Mouse (Mus musculus): ENCODE measurements around the gene Ypel3. TPM values are rescaled to one million over a fixed set of nuclear protein-coding genes. Genes with fewer than 3 reads are reported as not detected.
A peak's percentile ranks its signal among the peaks of the same experiment; 100 is the strongest.
"Not testable (repeated sequence)": the region's sequence is repeated elsewhere in the genome, so short reads cannot be mapped to it uniquely, and the experiment has no call there.

The Ypel3 gene
- total RNA-seq (2021), result 100 to 1,000 TPM in 1 of 2 experiments, 10 to 100 TPM in 1; 91.4 to 110 TPM

- DNase-seq, result peak; percentile 92
- intact Hi-C loops (cut with DNase I), result loop anchor here (1.0 to 2.0 kb wide), 2 partner anchors 18 to 21 kb away; partner anchors contain the start of genes Fam57b and Mapk3
Measured at GRCm38 (mm10) chr7:126776598-126777057, at the start of gene Ypel3. Gene Ypel3, plus strand, starts transcription at chr7:126776955.

GRCm38 (mm10) chr7:126730256-126730789, 46.4 kb upstream of the Ypel3 start:
- intact Hi-C loops (cut with DNase I); DNase-seq: not testable (repeated sequence)

- intact Hi-C loops (cut with DNase I), result no loop called here
- DNase-seq, result no peak
Measured at GRCm38 (mm10) chr7:126736122-126736521, 40.6 kb upstream of the Ypel3 start.

- no peak for DNase-seq
- intact Hi-C loops (cut with DNase I), result no loop called here
Measured at GRCm38 (mm10) chr7:126739551-126739950, 37.2 kb upstream of the Ypel3 start.

- no peak for DNase-seq
- intact Hi-C loops (cut with DNase I), result no loop called here
Measured at GRCm38 (mm10) chr7:126740132-126740735, 36.5 kb upstream of the Ypel3 start.

GRCm38 (mm10) chr7:126740977-126741376, 35.8 kb upstream of the Ypel3 start:
- no peak for DNase-seq
- intact Hi-C loops (cut with DNase I), result no loop called here

- intact Hi-C loops (cut with DNase I), result no loop called here
- no peak for DNase-seq
Measured at GRCm38 (mm10) chr7:126741452-126741851, 35.3 kb upstream of the Ypel3 start.

- DNase-seq, result no peak
- intact Hi-C loops (cut with DNase I), result no loop called here
Measured at GRCm38 (mm10) chr7:126741964-126742482, 34.7 kb upstream of the Ypel3 start.

GRCm38 (mm10) chr7:126746066-126746465, 30.7 kb upstream of the Ypel3 start:
- DNase-seq, result no peak
- intact Hi-C loops (cut with DNase I), result no loop called here

- intact Hi-C loops (cut with DNase I), result no loop called here
- DNase-seq, result no peak
Measured at GRCm38 (mm10) chr7:126746798-126747197, 30.0 kb upstream of the Ypel3 start.

GRCm38 (mm10) chr7:126748824-126749223, 27.9 kb upstream of the Ypel3 start:
- intact Hi-C loops (cut with DNase I), result no loop called here
- no peak for DNase-seq

GRCm38 (mm10) chr7:126749582-126750343, 27.0 kb upstream of the Ypel3 start:
- intact Hi-C loops (cut with DNase I), result no loop called here
- DNase-seq, result no peak

GRCm38 (mm10) chr7:126754866-126755265, 21.9 kb upstream of the Ypel3 start:
- peak; percentile 78 to 79 for DNase-seq
- intact Hi-C loops (cut with DNase I), result loop anchor here (2.0 to 5.0 kb wide), 2 partner anchors 36 to 108 kb away; partner anchors contain the start of gene Sgf29

GRCm38 (mm10) chr7:126758539-126758938, 18.2 kb upstream of the Ypel3 start:
- intact Hi-C loops (cut with DNase I), result loop anchor here (2.0 to 5.0 kb wide), 3 partner anchors 18 to 111 kb away; partner anchors contain the start of genes Sgf29 and Ypel3
- no peak for DNase-seq

GRCm38 (mm10) chr7:126759050-126759671, 17.6 kb upstream of the Ypel3 start, which contains the start of gene Mapk3:
Gene Mapk3, plus strand, starts transcription at chr7:126759601.
- intact Hi-C loops (cut with DNase I), result loop anchor here (2.0 to 5.0 kb wide), 3 partner anchors 18 to 112 kb away; partner anchors contain the start of genes Sgf29 and Ypel3

GRCm38 (mm10) chr7:126759672-126760390, 16.9 kb upstream of the Ypel3 start:
- no peak for DNase-seq
- intact Hi-C loops (cut with DNase I), result loop anchor here (2.0 to 5.0 kb wide), 3 partner anchors 17 to 113 kb away; partner anchors contain the start of genes Sgf29 and Ypel3

More at GRCm38 (mm10) chr7:126759050-126759671, 17.6 kb upstream of the Ypel3 start, which contains the start of gene Mapk3:
- DNase-seq, result peak; percentile 86 to 88

- intact Hi-C loops (cut with DNase I), result no loop called here
- peak; percentile 75 to 76 for DNase-seq
Measured at GRCm38 (mm10) chr7:126760391-126760802, 16.4 kb upstream of the Ypel3 start.

GRCm38 (mm10) chr7:126760956-126761355, 15.8 kb upstream of the Ypel3 start:
- intact Hi-C loops (cut with DNase I), result no loop called here
- no peak for DNase-seq

GRCm38 (mm10) chr7:126761529-126762067, 15.2 kb upstream of the Ypel3 start:
- no peak for DNase-seq
- intact Hi-C loops (cut with DNase I), result no loop called here
